ENCODE assay signal across 32 mouse cellular contexts in the genomic region with DNA sequence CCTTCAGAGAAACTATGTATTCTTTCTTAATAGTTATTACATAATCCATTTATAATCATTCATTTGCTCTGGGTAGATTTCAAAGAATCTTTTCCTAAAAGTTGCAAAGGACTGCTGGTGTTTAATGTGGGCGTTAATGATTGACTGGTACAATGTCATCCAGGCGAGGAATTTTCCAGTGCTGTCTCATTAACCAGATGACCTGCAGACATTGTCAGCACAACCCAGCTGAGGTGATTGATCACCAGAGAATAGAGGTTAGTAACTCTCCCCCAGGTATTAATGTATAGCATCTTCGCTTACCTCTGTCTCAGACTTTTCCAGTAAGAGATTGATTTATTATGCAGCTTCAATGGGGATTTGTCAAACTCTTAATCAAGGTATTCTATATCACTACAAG.
DNase-seq lines count a peak whose midpoint lies in the region; ATAC-seq and TF ChIP-seq lines count a peak whose summit lies in the region.
"Had no signal": no experiment of that assay in that cellular context is flagged by ENCODE, and none has a peak within 500 bp of the region (broad histone marks: within the 10 kb centered on the region; RNA-seq: fewer than 3 reads in every experiment).

No protein-coding gene starts in this region.

- no peak overlapping the region for H3K27ac ChIP-seq in kidney, embryonic 16.5 days (ENCODE audit: low read length)
- H3K27ac ChIP-seq: embryonic facial prominence, embryonic 10.5 days; embryonic facial prominence, embryonic 15.5 days; forebrain, embryonic 13.5 days; hindbrain, embryonic 14.5 days; limb, embryonic 10.5 days; limb, embryonic 15.5 days; liver, embryonic 15.5 days; stomach, postnatal 0 days had no signal

- H3K9ac ChIP-seq in kidney, embryonic 16.5 days (replicated peaks; ENCODE audit: low read length) = no peak overlapping the region
- H3K9ac ChIP-seq: embryonic facial prominence, embryonic 15.5 days; forebrain, embryonic 13.5 days; hindbrain, embryonic 14.5 days; limb, embryonic 15.5 days; liver, embryonic 15.5 days; lung, embryonic 14.5 days had no signal

- DNase-seq in embryo, embryonic 11 days = peak; percentile 5
- DNase-seq in embryo, embryonic 9.5 days (ENCODE audit: extremely low spot score) = no peak
- peak; percentile 2 for DNase-seq in brain, embryonic 14.5 days (ENCODE audit: low read depth)
- DNase-seq in kidney, postnatal 36 days = peak; percentile 34 to 58
- DNase-seq in left cerebral cortex, adult 11 months (ENCODE audit: low spot score) = no peak
- DNase-seq in gastrocnemius, postnatal 25 days = no peak
- DNase-seq: adrenal gland, adult 8-10 months; cerebellum, adult 8-10 months; cerebellum, postnatal 36 days; gastrocnemius, postnatal 14 days; heart, adult 18-20 months; heart, postnatal 36 days; layer of hippocampus, postnatal 36 days; lung, embryonic 14.5 days; right cerebral cortex, adult 18-20 months; right cerebral cortex, postnatal 4 days; thymus, adult 18-20 months; thymus, postnatal 25 days had no signal

- 47% methylated on average over 3 of the region's 3 CpGs for whole genome bisulfite sequencing in kidney, embryonic 16.5 days

- H3K4me3 ChIP-seq in kidney, embryonic 16.5 days (ENCODE audit: low read length) = no peak overlapping the region
- H3K4me3 ChIP-seq: embryonic facial prominence, embryonic 10.5 days; embryonic facial prominence, embryonic 15.5 days; forebrain, embryonic 13.5 days; limb, embryonic 10.5 days; limb, embryonic 15.5 days; liver, embryonic 15.5 days had no signal

- no peak for TF ChIP-seq POLR2A in brain, embryonic 14.5 days (IDR thresholded peaks at IDR 0.05; ENCODE audit: borderline replicate concordance, extremely low read depth, insufficient read depth, insufficient read length, poor library complexity, severe bottlenecking)

- TF ChIP-seq CTCF in brain, embryonic 14.5 days (IDR thresholded peaks at IDR 0.05; ENCODE audit: borderline replicate concordance, extremely low read depth, insufficient read depth, insufficient read length) = no peak

- no peaks in the 10 kb centered on the region for H3K27me3 ChIP-seq in kidney, embryonic 16.5 days (ENCODE audit: insufficient read depth, low read length)
- H3K27me3 ChIP-seq: embryonic facial prominence, embryonic 15.5 days; forebrain, embryonic 13.5 days; limb, embryonic 15.5 days; liver, embryonic 15.5 days had no signal

- peak; percentile 63; the same call in 1 of the 2 replicates for ATAC-seq in kidney, embryonic 16.5 days (ENCODE audit: low FRiP score, low TSS enrichment)
- ATAC-seq: forebrain, embryonic 13.5 days; intestine, postnatal 0 days; midbrain, embryonic 16.5 days had no signal

- H3K4me2 ChIP-seq in kidney, embryonic 16.5 days (replicated peaks; ENCODE audit: low read depth, low read length) = no peak overlapping the region
- H3K4me2 ChIP-seq: embryonic facial prominence, embryonic 15.5 days; forebrain, embryonic 13.5 days; heart, embryonic 11.5 days; hindbrain, embryonic 14.5 days; limb, embryonic 15.5 days; liver, embryonic 15.5 days; lung, embryonic 14.5 days; midbrain, embryonic 11.5 days had no signal

- H3K9me3 ChIP-seq in kidney, embryonic 16.5 days (ENCODE audit: low read length) = no peaks in the 10 kb centered on the region
- H3K9me3 ChIP-seq: embryonic facial prominence, embryonic 10.5 days; embryonic facial prominence, embryonic 15.5 days; forebrain, embryonic 13.5 days; G1E; limb, embryonic 10.5 days; limb, embryonic 15.5 days; liver, embryonic 15.5 days had no signal

- H3K36me3 ChIP-seq in kidney, embryonic 16.5 days (ENCODE audit: insufficient read depth, low read length) = no peaks in the 10 kb centered on the region
- H3K36me3 ChIP-seq: embryonic facial prominence, embryonic 10.5 days; embryonic facial prominence, embryonic 15.5 days; G1E; limb, embryonic 10.5 days; limb, embryonic 15.5 days; liver, embryonic 15.5 days had no signal

- no peaks in the 10 kb centered on the region for H3K4me1 ChIP-seq in kidney, embryonic 16.5 days (ENCODE audit: insufficient read depth, low read length)
- H3K4me1 ChIP-seq: embryonic facial prominence, embryonic 10.5 days; embryonic facial prominence, embryonic 15.5 days; forebrain, embryonic 13.5 days; limb, embryonic 10.5 days; limb, embryonic 15.5 days; liver, embryonic 15.5 days had no signal

Comparison
In these comparisons a context has a peak if more than half of its experiments do, and no peak if none do; other contexts are left out.
1. DNase-seq: peak in embryo, embryonic 11 days (single experiment), brain, embryonic 14.5 days (single experiment) and kidney, postnatal 36 days (2 of 2); none in embryo, embryonic 9.5 days (single experiment), left cerebral cortex, adult 11 months (single experiment) and gastrocnemius, postnatal 25 days (single experiment).